Mouse (Mus musculus) CD4-positive, CD25-positive, alpha-beta regulatory T cell, adult 2 months (primary cell): Measurements from ENCODE around the gene Gm17521.
"Not testable (repeated sequence)": the region's sequence is repeated elsewhere in the genome, so short reads cannot be mapped to it uniquely, and the experiment has no call there.

ENCODE experiments used
- DNase-seq: peaks from one replicate; pipeline ENCODE4 v3.0.0-alpha.2; 2012; ENCODE audit warnings: low read depth, low spot score

Gm17521 gene

GRCm38 (mm10) chrX:123029569-123029968, at the start of gene Gm17521:
Gm17521 (minus strand) TSS chrX:123029669.
- not testable (repeated sequence) for DNase-seq

DNA sequence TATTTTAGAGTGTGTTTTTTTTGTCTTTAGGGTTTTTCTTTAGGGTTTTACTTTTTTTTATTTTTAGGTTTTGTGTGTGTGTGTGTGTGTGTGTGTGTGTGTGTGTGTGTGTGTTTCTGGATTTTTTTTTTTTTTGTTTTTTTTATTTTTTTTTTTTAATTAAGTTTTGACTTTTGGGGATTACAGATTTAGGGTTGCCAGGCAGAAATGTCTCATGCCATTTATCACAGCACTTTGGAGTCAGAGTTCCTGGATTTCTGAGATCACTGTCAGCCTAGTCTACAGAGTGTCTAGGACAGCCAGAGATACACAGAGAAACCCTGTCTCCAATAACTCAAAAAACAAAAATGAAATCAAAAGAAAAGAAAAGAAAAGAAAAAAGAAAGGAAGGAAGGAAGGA, 14.5 kb upstream of the Gm17521 start:
- DNase-seq, result no peak

DNA sequence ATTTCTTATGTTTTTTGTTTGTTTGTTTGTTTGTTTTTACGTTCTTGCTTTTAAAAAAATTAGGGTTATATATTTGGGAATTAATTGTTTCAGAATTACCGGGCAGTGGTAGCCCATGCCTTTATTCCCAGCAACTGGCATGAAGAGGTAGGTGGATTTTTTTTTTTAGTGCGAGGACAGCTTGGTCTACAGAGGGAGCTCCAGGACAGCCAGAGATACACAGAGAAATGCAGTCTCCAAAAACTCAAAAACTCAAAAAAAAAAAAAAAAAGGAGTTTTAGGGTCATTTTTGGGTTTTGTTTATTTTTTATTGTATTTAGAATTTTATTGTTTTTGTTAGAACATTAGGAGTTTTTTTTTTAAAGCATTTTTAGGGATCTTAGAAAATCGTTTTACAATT, 14.0 kb upstream of the Gm17521 start:
- DNase-seq, result no peak
